Mouse (Mus musculus) testis, postnatal 14 days (tissue): ENCODE measurements around the gene Surf4.

Experiments used
- DNase-seq: peaks from one replicate; pipeline ENCODE4 v3.0.0; 2021; ENCODE audit warnings: low spot score

Surf4 gene

GRCm38 (mm10) chr2:26930390-26930789, 3.3 kb downstream of the Surf4 start:
- DNase-seq = no peak

GRCm38 (mm10) chr2:26927745-26928476, 5.8 kb downstream of the Surf4 start:
- DNase-seq = no peak

- no peak for DNase-seq
These were observed 11.9 kb downstream of the Surf4 start for GRCm38 (mm10) chr2:26921784-26922183.

GRCm38 (mm10) chr2:26920190-26920855, 13.4 kb downstream of the Surf4 start:
- DNase-seq = no peak

- DNase-seq = no peak
These were observed 14.0 kb downstream of the Surf4 start for GRCm38 (mm10) chr2:26919684-26920083.

- DNase-seq = no peak
These were observed 17.0 kb downstream of the Surf4 start for GRCm38 (mm10) chr2:26916738-26917137.

GRCm38 (mm10) chr2:26915927-26916728, 17.6 kb downstream of the Surf4 start, which contains the start of the genes Surf2 and Surf1:
Gene Surf2, plus strand, starts transcription at chr2:26916367.
Gene Surf1, minus strand, starts transcription at chr2:26916530.
- peak; percentile 74 for DNase-seq

- no peak for DNase-seq
These were observed 19.4 kb downstream of the Surf4 start for GRCm38 (mm10) chr2:26914148-26914941.

GRCm38 (mm10) chr2:26913416-26914147, 20.1 kb downstream of the Surf4 start:
- DNase-seq = no peak

GRCm38 (mm10) chr2:26912253-26912770, 21.4 kb downstream of the Surf4 start:
- DNase-seq = no peak

- DNase-seq = peak; percentile 73
These were observed 22.5 kb downstream of the Surf4 start for GRCm38 (mm10) chr2:26910994-26911765.

- DNase-seq = peak; percentile 99
These were observed 23.4 kb downstream of the Surf4 start, which contains the start of the genes Med22 and Rpl7a for GRCm38 (mm10) chr2:26910124-26910993. Gene Med22, minus strand, starts transcription at chr2:26910677. Gene Rpl7a, plus strand, starts transcription at chr2:26910764.

GRCm38 (mm10) chr2:26909387-26909784, 24.3 kb downstream of the Surf4 start:
- DNase-seq = no peak

- DNase-seq = no peak
These were observed 24.9 kb downstream of the Surf4 start for GRCm38 (mm10) chr2:26908710-26909386.

- no peak for DNase-seq
These were observed 26.6 kb downstream of the Surf4 start for GRCm38 (mm10) chr2:26907109-26907508.

GRCm38 (mm10) chr2:26906431-26906830, 27.3 kb downstream of the Surf4 start:
- DNase-seq = no peak

- no peak for DNase-seq
These were observed 27.8 kb downstream of the Surf4 start for GRCm38 (mm10) chr2:26905936-26906335.

GRCm38 (mm10) chr2:26903311-26903710, 30.4 kb downstream of the Surf4 start:
- no peak for DNase-seq
